In the genomic region with DNA sequence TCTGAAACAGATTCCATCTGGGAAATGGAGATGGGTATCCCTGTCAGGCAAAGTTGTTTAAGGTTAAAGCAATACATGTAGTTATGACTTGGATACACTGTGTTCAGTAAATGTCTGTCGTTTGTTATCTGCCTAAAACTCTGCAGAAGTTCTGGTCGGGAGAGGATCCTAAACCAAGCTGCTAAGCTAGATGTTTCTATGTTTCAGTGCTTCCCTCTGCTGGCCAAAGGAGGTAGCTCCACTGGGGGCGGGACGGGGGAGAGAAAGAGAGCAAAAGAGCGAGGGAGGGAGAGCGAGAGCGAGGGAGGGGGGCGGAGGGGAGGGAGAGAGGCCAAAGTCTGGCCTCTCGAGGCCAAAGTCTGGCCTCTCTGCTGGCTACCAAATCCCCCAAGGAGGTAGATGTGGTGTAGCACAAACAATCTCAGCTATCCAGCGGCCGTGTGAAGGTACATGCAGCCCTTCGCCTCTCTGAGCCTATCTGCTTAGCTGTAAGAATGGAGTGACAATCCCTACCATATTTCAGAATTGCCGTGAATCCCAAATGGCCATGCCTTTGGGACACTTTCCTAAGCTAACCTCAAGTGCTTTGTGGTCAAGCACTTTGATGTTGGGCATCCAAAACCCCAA, we compare ENCODE assay signal across 8 mouse cellular contexts. TPM values are rescaled to one million over a fixed set of nuclear protein-coding genes. Genes with fewer than 3 reads are reported as not detected.
DNase-seq lines count a peak whose midpoint lies in the region; ATAC-seq lines count a peak whose summit lies in the region.

No protein-coding gene starts in this region.

- no peaks in the 10 kb centered on the region for H3K36me3 ChIP-seq in forebrain, embryonic 12.5 days (replicated peaks)
- no peaks in the 10 kb centered on the region for H3K36me3 ChIP-seq in heart, embryonic 16.5 days (ENCODE audit: control insufficient read depth, insufficient read depth)
- H3K36me3 ChIP-seq in liver, embryonic 13.5 days = no peaks in the 10 kb centered on the region
- no peaks in the 10 kb centered on the region for H3K36me3 ChIP-seq in neural tube, embryonic 13.5 days

- no peak overlapping the region for H3K9ac ChIP-seq in forebrain, embryonic 12.5 days
- H3K9ac ChIP-seq in heart, embryonic 16.5 days (ENCODE audit: low read length) = no peak overlapping the region
- H3K9ac ChIP-seq in liver, embryonic 13.5 days = no peak overlapping the region
- no peak overlapping the region for H3K9ac ChIP-seq in neural tube, embryonic 13.5 days

- peak overlapping the region; percentile 45 for H3K4me2 ChIP-seq in forebrain, embryonic 12.5 days
- H3K4me2 ChIP-seq in heart, embryonic 16.5 days (ENCODE audit: low read depth, low read length) = peak overlapping the region; percentile 50
- H3K4me2 ChIP-seq in liver, embryonic 13.5 days = peak overlapping the region; percentile 38; the same call in 1 of the 2 replicates
- H3K4me2 ChIP-seq in neural tube, embryonic 13.5 days = peak overlapping the region; percentile 53

- no peaks in the 10 kb centered on the region for H3K9me3 ChIP-seq in forebrain, embryonic 12.5 days
- no peaks in the 10 kb centered on the region for H3K9me3 ChIP-seq in heart, embryonic 16.5 days (replicated peaks; ENCODE audit: control insufficient read depth, low read length)
- no peaks in the 10 kb centered on the region for H3K9me3 ChIP-seq in liver, embryonic 13.5 days (replicated peaks)
- H3K9me3 ChIP-seq in neural tube, embryonic 13.5 days = no peaks in the 10 kb centered on the region

- peak; percentile 61 for ATAC-seq in forebrain, embryonic 12.5 days (ENCODE audit: low FRiP score)
- peak; percentile 75 for ATAC-seq in heart, embryonic 16.5 days (replicated peaks; ENCODE audit: extremely low read depth, insufficient read depth, low FRiP score)
- no peak for ATAC-seq in liver, embryonic 13.5 days (ENCODE audit: low read depth)
- ATAC-seq in neural tube, embryonic 13.5 days (ENCODE audit: low read depth) = 0 out of 2 replicates have a peak, but pooled peaks have one; percentile 50

- peak overlapping the region; percentile 12; the same call in 1 of the 2 replicates for H3K4me3 ChIP-seq in forebrain, embryonic 12.5 days (replicated peaks)
- no peak overlapping the region for H3K4me3 ChIP-seq in heart, embryonic 16.5 days (ENCODE audit: low read length)
- H3K4me3 ChIP-seq in liver, embryonic 13.5 days (replicated peaks) = no peak overlapping the region
- 0 out of 2 replicates have a peak overlapping the region, but pooled peaks have one; percentile 21 for H3K4me3 ChIP-seq in neural tube, embryonic 13.5 days

- 11% methylated on average over 12 of the region's 13 CpGs for WGBS in forebrain, embryonic 12.5 days
- WGBS in heart, embryonic 16.5 days = 11% methylated on average over 12 of the region's 13 CpGs
- WGBS in liver, embryonic 13.5 days (ENCODE audit: insufficient replicate concordance) = 10% methylated on average over 13 of the region's 13 CpGs
- 16% methylated on average over 13 of the region's 13 CpGs for WGBS in neural tube, embryonic 13.5 days

- no peaks in the 10 kb centered on the region for H3K4me1 ChIP-seq in forebrain, embryonic 12.5 days
- H3K4me1 ChIP-seq in heart, embryonic 16.5 days (ENCODE audit: control insufficient read depth, insufficient read depth, low read length) = no peaks in the 10 kb centered on the region
- H3K4me1 ChIP-seq in liver, embryonic 13.5 days (replicated peaks) = no peaks in the 10 kb centered on the region
- H3K4me1 ChIP-seq in neural tube, embryonic 13.5 days (replicated peaks) = no peaks in the 10 kb centered on the region

- peak; percentile 9 to 26 for DNase-seq in CD8-positive naive resting alpha-beta T cell, adult 2 months (ENCODE audit: low read depth in 2 of 2, low spot score in 2 of 2)
- DNase-seq in c-Kit-positive CD71-negative TER-119-negative erythroid progenitor cells, embryonic 14.5 days (ENCODE audit: low read depth) = peak; percentile 54
- DNase-seq in kidney, postnatal 25 days = peak; percentile 93 to 96
- DNase-seq in liver, embryonic 13.5 days = peak; percentile 33
- DNase-seq in telencephalon, adult 2 months (ENCODE audit: low read depth, low spot score) = peak; percentile 35

- H3K27ac ChIP-seq in forebrain, embryonic 12.5 days = no peak overlapping the region
- H3K27ac ChIP-seq in heart, embryonic 16.5 days (ENCODE audit: low read length) = peak overlapping the region; percentile 11
- H3K27ac ChIP-seq in liver, embryonic 13.5 days = no peak overlapping the region
- no peak overlapping the region for H3K27ac ChIP-seq in neural tube, embryonic 13.5 days (replicated peaks)

- H3K27me3 ChIP-seq in forebrain, embryonic 12.5 days = no peaks in the 10 kb centered on the region
- H3K27me3 ChIP-seq in heart, embryonic 16.5 days (ENCODE audit: control insufficient read depth, insufficient read depth, low read length) = no peaks in the 10 kb centered on the region
- no peaks in the 10 kb centered on the region for H3K27me3 ChIP-seq in liver, embryonic 13.5 days
- H3K27me3 ChIP-seq in neural tube, embryonic 13.5 days = no peaks in the 10 kb centered on the region

RNA-seq across cellular contexts. Expression of gene Efcab14, which starts 27.6 kb away (rescaled TPM):
- polyA plus RNA-seq in forebrain, embryonic 12.5 days (2016; fragmentation: Nextera tagmentation; extraction: Ambion mirVana) = 34.1 and 35.0 TPM in 2 replicates
- 23.6 and 25.1 TPM in 2 replicates for polyA plus RNA-seq in heart, embryonic 16.5 days (2015; fragmentation: Nextera tagmentation; extraction: Ambion mirVana)
- polyA plus RNA-seq in liver, embryonic 13.5 days (2015; fragmentation: Nextera tagmentation; extraction: Ambion mirVana) = 10.6 and 13.9 TPM in 2 replicates
- polyA plus RNA-seq in neural tube, embryonic 13.5 days (2015; fragmentation: Nextera tagmentation; extraction: Ambion mirVana) = 21.4 and 23.3 TPM in 2 replicates

Comparison
In these comparisons a context has a peak if more than half of its experiments do, and no peak if none do; other contexts are left out.
1. DNase-seq: peak in every context shown above with its lines; median percentile 94 in kidney, postnatal 25 days; 54 in c-Kit-positive CD71-negative TER-119-negative erythroid progenitor cells, embryonic 14.5 days; 35 in telencephalon, adult 2 months; 33 in liver, embryonic 13.5 days; 18 in CD8-positive naive resting alpha-beta T cell, adult 2 months.
2. H3K4me3 ChIP-seq: peak in forebrain, embryonic 12.5 days (single experiment) and neural tube, embryonic 13.5 days (single experiment); none in heart, embryonic 16.5 days (single experiment) and liver, embryonic 13.5 days (single experiment).
3. Peak in every context shown above with its lines, with median percentiles within 50 percentile points of each other: H3K4me2 ChIP-seq.